Mouse (Mus musculus) testis, adult 2 months (tissue): ENCODE data around the gene Kctd21. TPM values are rescaled to one million over a fixed set of nuclear protein-coding genes. Genes with fewer than 3 reads are reported as not detected.

ENCODE experiments used
- H3K27ac ChIP-seq: fragments of 200-500 bp; 2 replicates; pipeline ENCODE4 v1.5.1; 2012; ENCODE audit warnings: low read depth, low read length; ENCODE audit not compliant: control insufficient read depth, insufficient read depth
- H3K27me3 ChIP-seq: fragments of 200-500 bp; 2 replicates; pipeline ENCODE4 v1.6.1; 2012; ENCODE audit warnings: mild to moderate bottlenecking, low read length, moderate library complexity; ENCODE audit not compliant: control insufficient read depth, insufficient read depth
- H3K36me3 ChIP-seq: fragments of 200-500 bp; 2 replicates; pipeline ENCODE4 v1.6.1; 2012; ENCODE audit warnings: mild to moderate bottlenecking, low read length; ENCODE audit not compliant: control insufficient read depth, insufficient read depth
- H3K4me1 ChIP-seq: fragments of 200-500 bp; 2 replicates; pipeline ENCODE4 v1.6.1; 2012; ENCODE audit warnings: low read length; ENCODE audit not compliant: control insufficient read depth, insufficient read depth
- H3K4me3 ChIP-seq: fragments of 200-500 bp; 2 replicates; pipeline ENCODE4 v1.5.1; 2012; ENCODE audit warnings: low read depth, mild to moderate bottlenecking, low read length, moderate library complexity, mixed read lengths; ENCODE audit not compliant: control insufficient read depth
- CTCF ChIP-seq: fragments of 200-500 bp; IDR thresholded peaks from 2 replicates; pipeline ENCODE4 v1.5.1; 2012; ENCODE audit warnings: low read depth, mild to moderate bottlenecking, inconsistent platforms, low read length, moderate library complexity; ENCODE audit not compliant: control insufficient read depth, insufficient read depth, insufficient replicate concordance
- POLR2A ChIP-seq: fragments of 200-500 bp; IDR thresholded peaks from 2 replicates; pipeline ENCODE4 v1.6.1; 2012; ENCODE audit warnings: low read depth, mild to moderate bottlenecking, inconsistent platforms, low read length, moderate library complexity; ENCODE audit not compliant: control insufficient read depth
- polyA plus RNA-seq: library from polyadenylated mRNA; depleted of rRNA; stranded (reverse); fragments of >200 nt; gene quantifications from 2 replicates; pipeline ENCODE4 v1.2.3, GENCODE M21; 2012

The Kctd21 gene
- polyA plus RNA-seq, 1 experiment = 1.2 TPM

- Histone ChIP-seq H3K27ac (no peak overlapping the region), H3K4me1 (peaks cover 2% of the 10 kb centered on the region; the same call in 1 of the 2 replicates), H3K27me3 (no peaks in the 10 kb centered on the region), H3K36me3 (no peaks in the 10 kb centered on the region), H3K4me3 (no peak overlapping the region)
- TF ChIP-seq POLR2A (no peak), CTCF (no peak)
Observed at GRCm38 (mm10) chr7:97344655-97345054, 12.5 kb downstream of the Kctd21 start.

GRCm38 (mm10) chr7:97345229-97345871 is 13.2 kb downstream of the Kctd21 start:
- TF ChIP-seq POLR2A = no peak
- TF ChIP-seq CTCF = no peak
- Histone ChIP-seq H3K27ac (no peak overlapping the region), H3K36me3 (no peaks in the 10 kb centered on the region), H3K27me3 (no peaks in the 10 kb centered on the region), H3K4me3 (no peak overlapping the region), H3K4me1 (peaks cover 2% of the 10 kb centered on the region; the same call in 1 of the 2 replicates)

- H3K27ac ChIP-seq = no peak overlapping the region
- peaks cover 6% of the 10 kb centered on the region for H3K4me1 ChIP-seq
- no peaks in the 10 kb centered on the region for H3K36me3 ChIP-seq
- no peak overlapping the region for H3K4me3 ChIP-seq
- TF ChIP-seq CTCF (no peak), POLR2A (no peak)
- no peaks in the 10 kb centered on the region for H3K27me3 ChIP-seq
Observed at GRCm38 (mm10) chr7:97346111-97346821, 14.1 kb downstream of the Kctd21 start.

GRCm38 (mm10) chr7:97346822-97347166 is 14.7 kb downstream of the Kctd21 start:
- H3K27me3 ChIP-seq = no peaks in the 10 kb centered on the region

GRCm38 (mm10) chr7:97347464-97347863 is 15.3 kb downstream of the Kctd21 start:
- Histone ChIP-seq H3K4me3 (no peak overlapping the region), H3K36me3 (no peaks in the 10 kb centered on the region), H3K4me1 (peaks cover 6% of the 10 kb centered on the region), H3K27ac (no peak overlapping the region), H3K27me3 (no peaks in the 10 kb centered on the region)
- no peak for TF ChIP-seq POLR2A
- TF ChIP-seq CTCF = no peak

More at GRCm38 (mm10) chr7:97346822-97347166, 14.7 kb downstream of the Kctd21 start:
- TF ChIP-seq CTCF = no peak
- TF ChIP-seq POLR2A = no peak
- H3K4me1 ChIP-seq = peaks cover 6% of the 10 kb centered on the region
- no peak overlapping the region for H3K27ac ChIP-seq
- no peak overlapping the region for H3K4me3 ChIP-seq
- no peaks in the 10 kb centered on the region for H3K36me3 ChIP-seq

GRCm38 (mm10) chr7:97348318-97348717 is 16.2 kb downstream of the Kctd21 start:
- H3K4me1 ChIP-seq = peaks cover 6% of the 10 kb centered on the region
- no peaks in the 10 kb centered on the region for H3K36me3 ChIP-seq
- no peaks in the 10 kb centered on the region for H3K27me3 ChIP-seq
- H3K27ac ChIP-seq = no peak overlapping the region
- TF ChIP-seq CTCF = no peak
- TF ChIP-seq POLR2A = no peak
- H3K4me3 ChIP-seq = no peak overlapping the region

- Histone ChIP-seq H3K36me3 (no peaks in the 10 kb centered on the region), H3K27ac (no peak overlapping the region), H3K4me3 (no peak overlapping the region), H3K27me3 (no peaks in the 10 kb centered on the region), H3K4me1 (peaks cover 6% of the 10 kb centered on the region)
- TF ChIP-seq POLR2A (no peak), CTCF (no peak)
Observed at GRCm38 (mm10) chr7:97348836-97349235, 16.7 kb downstream of the Kctd21 start.
